Mouse (Mus musculus) E14TG2a.4 (cell line): ENCODE data around the gene Rexo4.

Experiments used
- CTCF ChIP-seq: conservative IDR thresholded peaks from 2 replicates; pipeline ENCODE4 v1.5.1; 2014; ENCODE audit warnings: low read length
- NANOG ChIP-seq: IDR thresholded peaks from 2 replicates; pipeline ENCODE4 v1.6.1; 2014; ENCODE audit warnings: borderline replicate concordance, low read length, mixed read lengths

DNA sequence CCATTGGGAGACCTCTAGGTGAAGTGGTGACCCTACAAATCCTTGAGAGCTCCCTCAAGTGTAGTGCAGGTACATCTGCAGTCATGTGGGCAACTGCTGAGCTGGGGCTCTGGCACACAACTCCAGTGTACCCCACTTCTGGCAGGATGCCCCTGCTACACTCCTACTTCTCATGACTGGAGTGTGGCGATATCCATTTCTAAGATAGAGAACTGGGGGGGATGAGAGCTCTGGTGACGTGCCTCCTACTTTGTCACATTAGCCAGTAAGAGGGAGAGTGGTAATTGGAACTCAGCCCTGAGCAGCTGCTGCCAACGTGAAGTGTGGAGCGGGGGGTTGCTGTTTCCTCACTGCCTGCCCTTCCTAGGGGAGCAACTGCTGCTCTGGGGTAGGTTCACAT, 42.1 kb upstream of the Rexo4 start:
- TF ChIP-seq CTCF = no peak
- no peak for TF ChIP-seq NANOG
